Mouse (Mus musculus) frontal cortex, postnatal 14 days (tissue): Measurements from ENCODE around the gene Chchd1.
"Not testable (repeated sequence)": the region's sequence is repeated elsewhere in the genome, so short reads cannot be mapped to it uniquely, and the experiment has no call there.

Experiments used
- DNase-seq, 2 experiments: peaks; one replicate each; pipeline ENCODE4 v3.0.0; 2022; ENCODE audit warnings: low spot score in 2 of 2

Gene Chchd1

DNA sequence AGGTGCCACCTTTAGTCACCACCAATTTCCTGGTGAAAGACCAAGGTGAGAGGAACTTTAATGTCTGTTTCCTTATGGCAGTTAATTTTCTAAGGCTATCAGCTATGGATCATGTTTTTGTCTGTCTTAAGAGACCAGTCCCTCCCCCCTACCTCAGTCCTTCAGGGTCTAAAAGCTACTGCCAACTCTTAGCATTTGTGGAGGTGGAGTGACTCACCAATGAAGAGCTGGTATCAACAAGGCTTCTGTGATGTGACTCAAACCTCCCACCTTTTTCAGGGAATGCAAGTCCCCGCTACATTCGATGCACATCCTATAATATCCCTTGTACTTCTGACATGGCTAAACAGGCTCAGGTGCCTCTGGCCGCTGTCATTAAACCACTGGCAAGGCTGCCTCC lies 16.2 kb upstream of the Chchd1 start:
- DNase-seq: no peak

GRCm38 (mm10) chr14:20689009-20689408 lies 13.8 kb upstream of the Chchd1 start:
- no peak for DNase-seq

DNA sequence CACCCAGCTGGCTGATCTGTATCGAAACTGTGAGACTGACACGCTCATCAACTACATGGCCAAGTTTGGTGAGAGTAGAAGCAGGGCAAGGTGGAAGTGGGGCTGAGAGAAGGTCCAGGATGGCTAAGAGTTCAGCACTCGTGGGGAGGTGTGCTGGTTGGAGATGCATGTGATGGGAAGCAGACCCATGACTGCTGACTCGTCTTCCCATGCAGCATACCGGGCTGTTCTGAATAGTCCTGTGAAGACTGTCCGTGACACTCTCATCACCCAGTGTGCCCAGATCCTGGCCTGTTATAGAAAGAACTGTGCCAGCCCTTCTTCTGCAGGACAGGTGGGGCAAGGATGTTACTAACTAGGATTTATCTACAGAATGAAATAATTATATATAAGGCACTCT lies 11.0 kb upstream of the Chchd1 start:
- DNase-seq: no peak

DNA sequence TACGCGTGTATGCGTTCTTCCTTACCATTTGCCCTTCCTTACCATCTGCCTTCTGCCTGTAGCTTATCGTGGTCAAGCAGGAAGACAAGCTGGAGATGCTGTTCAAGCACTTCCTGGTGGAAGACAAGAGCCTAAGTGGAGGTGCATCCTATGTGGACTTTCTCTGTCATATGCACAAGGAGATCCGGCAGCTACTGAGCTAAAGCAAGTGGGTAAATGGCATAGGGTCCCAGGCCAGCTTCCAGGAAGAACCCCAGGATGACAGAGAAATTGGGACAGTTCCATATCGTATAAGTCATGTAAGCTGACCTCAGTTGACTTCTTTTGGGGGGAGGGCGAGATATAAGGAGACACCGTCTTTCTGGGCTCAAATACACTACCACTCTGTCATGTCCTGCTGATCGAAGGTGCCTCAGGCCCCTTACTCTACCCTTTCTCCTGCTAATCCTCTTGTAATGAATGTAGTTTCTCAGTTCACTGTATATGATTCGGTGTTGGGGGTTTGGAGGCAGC lies 9.2 kb upstream of the Chchd1 start:
- no peak for DNase-seq

DNA sequence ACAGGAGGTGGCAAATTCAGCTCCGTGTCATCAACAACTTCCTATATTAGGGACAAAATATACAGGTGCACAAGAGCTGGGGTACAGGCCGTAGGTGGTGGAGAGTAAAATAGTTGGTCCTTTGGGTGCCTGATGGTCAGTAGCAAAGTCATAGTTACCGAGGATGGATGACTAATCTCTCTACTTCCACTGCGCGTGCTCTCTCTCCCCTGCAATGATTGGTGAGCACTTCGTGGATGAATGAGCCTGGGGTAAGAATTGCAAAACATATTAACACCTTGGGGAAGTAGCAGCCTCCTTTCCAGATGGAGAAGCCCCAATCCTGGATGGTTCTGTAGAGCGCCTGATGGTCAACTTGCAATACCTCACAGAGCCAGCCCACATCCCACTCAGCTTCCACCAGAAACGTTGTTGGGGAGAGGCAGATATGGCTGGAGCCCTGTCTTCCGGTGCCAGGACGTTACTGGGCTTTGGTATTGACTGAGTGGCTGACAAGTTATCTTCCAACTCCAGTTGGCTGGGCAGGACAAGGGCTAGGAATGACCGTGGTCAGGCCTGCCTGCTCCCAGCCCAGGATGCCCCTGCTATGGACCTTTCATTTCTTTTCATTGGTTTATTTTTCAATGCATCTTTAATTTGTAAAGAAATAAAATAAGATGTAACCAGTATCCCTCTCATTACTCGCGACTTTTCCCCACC lies 8.5 kb upstream of the Chchd1 start:
- DNase-seq: no peak

DNA sequence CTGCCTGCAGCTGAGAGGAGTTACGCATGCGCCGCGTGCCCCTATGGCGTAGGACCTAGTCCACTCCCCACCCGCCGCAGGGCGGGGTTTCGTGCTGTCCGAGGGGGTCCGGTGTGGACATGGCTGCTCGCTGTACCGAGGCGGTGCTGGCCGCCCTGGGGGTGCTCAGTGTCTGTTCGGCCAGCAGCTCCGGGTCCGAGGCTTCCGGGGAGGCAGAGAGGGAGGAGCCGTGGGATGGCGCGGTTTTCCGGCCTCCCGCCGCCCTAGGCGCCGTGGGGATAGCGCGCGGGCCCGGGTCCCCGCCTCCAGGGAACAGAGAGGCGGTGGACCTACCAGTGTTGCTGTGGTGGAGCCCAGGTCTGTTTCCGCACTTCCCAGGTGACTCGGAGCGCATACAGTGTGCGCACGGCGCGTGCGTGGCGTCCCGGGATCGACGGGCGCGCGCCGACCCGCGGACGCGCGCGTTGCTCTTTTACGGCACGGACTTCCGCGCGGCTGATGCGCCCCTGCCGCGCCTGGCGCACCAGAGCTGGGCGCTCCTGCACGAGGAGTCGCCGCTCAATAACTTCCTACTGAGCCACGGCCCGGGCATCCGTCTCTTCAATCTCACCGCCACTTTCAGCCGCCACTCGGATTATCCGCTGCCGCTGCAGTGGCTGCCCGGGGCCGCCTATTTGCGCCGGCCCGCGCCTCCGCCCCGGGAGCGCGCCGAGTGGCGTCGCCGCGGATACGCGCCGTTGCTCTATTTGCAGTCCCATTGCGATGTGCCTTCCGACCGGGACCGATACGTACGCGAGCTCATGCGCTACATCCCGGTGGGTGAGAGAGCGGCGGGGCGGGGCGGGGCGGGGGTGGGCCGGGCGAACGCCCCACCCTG lies 7.7 kb upstream of the Chchd1 start, which contains the start of gene Fut11:
Gene Fut11 (plus strand): TSS at position 85 of the 877 bp plus-strand sequence.
- peak; percentile 80 to 82 for DNase-seq

DNA sequence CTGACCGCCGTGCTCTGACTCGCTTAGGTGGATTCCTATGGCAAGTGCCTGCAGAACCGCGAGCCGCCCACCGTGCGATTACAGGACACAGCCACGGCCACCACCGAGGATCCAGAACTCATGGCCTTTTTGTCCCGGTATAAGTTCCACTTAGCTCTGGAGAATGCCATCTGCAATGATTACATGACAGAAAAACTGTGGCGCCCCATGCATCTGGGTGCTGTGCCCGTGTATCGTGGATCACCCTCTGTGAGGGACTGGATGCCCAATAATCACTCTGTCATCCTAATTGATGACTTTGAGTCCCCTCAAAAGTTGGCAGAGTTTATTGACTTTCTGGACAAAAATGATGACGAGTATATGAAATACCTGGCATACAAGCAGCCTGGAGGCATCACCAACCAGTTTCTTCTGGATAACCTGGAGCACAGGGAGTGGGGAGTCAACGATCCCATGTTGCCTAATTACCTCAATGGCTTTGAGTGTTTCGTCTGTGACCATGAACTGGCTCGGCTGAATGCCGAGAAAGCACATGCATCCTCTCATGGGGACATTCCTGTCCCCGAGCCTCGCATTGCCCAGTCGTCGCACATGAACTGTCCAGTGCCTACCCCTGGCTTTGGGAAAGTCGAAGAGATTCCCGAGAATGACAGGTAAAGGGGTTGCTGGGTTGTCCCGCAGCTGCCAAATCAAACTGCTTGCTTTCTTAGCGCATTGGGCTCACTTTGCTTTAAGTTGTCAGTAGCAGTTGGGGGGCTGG lies 6.9 kb upstream of the Chchd1 start:
- peak in 1 of 2 experiments; percentile 23 for DNase-seq

GRCm38 (mm10) chr14:20696986-20697385 lies 5.8 kb upstream of the Chchd1 start:
- peak in 1 of 2 experiments; percentile 55 for DNase-seq

DNA sequence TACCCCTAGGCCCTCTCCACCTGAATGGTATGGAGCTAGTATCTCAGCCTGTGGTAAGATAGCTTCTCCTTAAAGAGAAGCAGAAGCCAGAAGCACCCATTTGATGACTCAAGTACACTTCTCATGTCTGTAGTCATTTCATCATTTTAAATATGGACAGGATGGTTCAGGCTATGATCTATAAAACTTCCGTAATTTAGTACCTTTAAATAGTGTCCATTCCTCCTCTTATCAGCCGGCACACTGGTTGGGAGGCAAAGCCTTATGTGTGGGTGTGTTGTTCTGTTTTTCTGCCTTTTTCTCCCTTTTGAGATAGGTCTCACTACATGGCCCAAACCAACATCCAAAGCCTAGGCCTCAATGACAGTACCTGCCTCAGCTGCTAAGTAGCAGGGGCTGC lies 4.3 kb upstream of the Chchd1 start:
- DNase-seq: no peak

- no peak for DNase-seq
Observed at GRCm38 (mm10) chr14:20700362-20700761, 2.4 kb upstream of the Chchd1 start.

DNA sequence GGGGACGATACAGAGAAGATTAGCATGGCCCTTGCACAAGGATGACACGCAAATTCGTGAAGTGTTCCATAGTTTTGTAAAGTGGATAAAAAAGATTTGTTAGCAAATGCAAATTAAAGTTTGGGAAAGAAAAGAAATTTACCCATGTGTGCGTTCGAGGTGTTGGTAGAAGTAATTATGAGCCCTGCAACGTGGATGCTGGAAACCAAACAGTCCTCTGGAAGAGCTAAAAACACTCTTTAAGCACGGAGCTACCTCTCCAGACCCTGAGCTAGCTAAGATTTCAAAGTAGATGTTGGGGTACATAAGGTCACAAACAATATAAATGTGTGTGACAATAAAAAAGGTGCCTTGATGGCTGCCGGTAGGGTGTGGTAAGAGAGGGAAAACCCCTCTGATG lies 1.3 kb upstream of the Chchd1 start:
- no peak for DNase-seq

DNA sequence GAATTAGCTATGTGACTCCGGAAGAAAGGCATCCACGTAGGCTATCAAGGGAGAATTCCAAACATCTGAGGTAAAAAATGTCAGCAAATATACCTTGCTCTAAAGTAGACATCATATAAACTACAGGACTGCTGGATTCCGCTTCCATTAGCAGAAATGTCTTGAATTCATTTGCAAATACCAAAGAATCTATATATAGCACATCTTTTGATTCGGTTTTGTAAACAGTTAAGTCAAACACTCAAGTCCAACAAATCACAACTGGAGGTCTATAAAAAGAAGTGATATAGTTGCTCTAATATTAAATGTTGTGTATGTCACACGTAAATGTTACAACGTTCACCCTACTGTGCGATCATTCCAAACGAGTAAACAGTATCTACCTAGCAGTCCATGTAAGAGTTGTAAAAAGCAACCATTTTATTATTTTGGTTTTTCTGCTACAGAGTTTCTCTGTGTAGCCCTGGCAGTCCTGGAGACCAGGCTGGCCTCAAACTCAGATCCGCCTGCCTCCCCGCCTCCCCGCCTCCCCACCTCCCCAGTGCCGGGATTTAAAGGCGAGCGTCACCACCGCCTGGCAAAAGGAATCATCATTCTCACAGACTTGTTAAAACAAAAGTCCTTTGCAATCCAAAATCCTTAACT lies 588 bp upstream of the Chchd1 start:
- DNase-seq: no peak

DNA sequence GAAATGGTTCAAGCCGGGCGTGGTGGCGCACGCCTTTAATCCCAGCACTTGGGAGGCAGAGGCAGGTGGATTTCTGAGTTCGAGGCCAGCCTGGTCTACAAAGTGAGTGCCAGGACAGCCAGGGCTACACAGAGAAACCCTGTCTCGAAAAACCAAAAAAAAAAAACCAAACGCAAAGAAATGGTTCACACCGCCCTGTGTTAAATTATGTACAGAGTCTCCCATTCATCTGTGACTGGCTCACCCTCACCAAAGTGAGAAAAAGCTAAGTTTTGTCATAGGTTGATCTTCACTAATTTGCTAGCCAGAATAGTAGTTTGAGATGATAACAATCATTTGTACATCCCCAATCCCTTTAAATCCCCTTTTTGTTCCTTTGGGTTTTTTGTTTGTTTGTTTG lies 655 bp downstream of the Chchd1 start:
- not testable (repeated sequence) for DNase-seq

DNA sequence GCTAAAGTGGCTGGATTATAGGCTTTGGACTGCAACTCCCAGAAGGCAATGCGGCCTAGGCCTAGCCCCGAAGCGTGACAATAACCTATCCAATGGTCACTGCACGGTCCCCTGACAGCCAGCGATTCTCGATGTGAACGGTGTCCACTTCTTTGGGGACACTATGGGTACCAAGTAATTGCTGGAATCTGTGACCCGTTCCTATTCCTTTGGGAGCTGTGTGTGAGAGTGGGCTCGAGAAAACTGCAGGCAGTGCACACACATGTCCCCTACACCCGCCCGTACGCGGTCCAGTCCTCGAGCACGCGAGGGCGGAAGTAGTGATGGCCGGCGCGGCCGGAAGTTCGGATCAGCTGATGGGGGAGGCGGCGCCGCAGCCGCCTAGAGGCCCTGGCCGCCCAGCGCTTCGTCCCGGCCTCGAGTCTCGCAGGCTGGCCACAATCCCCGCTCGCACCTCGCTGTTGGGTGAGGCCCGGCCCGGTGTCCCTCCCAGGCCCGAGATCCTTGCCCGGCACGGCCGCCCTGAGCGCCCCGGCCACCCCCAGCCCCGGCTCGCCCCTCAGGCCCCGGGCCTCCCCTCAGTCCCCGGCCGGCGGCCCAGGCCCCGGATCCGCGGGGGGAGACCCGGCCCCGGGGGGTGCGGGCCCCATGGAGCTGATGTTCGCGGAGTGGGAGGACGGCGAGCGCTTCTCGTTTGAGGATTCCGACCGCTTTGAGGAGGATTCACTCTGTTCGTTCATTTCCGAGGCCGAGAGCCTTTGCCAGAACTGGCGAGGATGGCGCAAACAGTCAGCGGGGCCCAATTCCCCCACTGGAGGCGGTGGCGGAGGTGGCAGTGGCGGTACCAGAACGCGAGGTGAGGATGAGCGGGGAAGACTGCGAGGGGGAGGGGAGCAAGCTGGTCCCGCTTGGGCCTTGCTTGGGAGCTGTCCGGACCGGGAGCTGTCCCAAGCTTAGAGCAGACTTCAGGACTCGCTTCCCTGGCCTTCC lies 4.7 kb downstream of the Chchd1 start, which contains the start of gene Zswim8:
Gene Zswim8 (plus strand): TSS at position 352 of the 990 bp plus-strand sequence.
- DNase-seq: peak; percentile 84 to 87

DNA sequence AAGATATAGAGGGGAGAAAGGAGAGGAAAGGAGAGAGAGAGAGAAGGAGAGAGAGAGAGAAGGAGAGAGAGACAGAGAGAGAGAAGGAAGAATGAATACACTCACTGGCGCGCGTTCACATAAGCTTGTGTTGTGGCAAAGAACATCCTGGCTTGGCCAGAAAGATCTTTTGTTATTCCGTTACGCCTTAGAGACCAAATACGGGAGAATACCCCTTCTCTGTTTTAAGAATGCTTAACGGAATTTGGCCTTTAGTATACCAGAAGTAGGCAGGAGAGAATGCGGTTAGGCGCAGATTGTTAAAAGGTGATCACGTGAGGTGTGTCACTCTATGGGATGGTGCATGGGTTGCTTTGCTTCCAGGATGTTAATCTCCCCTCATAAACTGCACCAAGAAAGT lies 5.4 kb downstream of the Chchd1 start:
- DNase-seq: no peak

DNA sequence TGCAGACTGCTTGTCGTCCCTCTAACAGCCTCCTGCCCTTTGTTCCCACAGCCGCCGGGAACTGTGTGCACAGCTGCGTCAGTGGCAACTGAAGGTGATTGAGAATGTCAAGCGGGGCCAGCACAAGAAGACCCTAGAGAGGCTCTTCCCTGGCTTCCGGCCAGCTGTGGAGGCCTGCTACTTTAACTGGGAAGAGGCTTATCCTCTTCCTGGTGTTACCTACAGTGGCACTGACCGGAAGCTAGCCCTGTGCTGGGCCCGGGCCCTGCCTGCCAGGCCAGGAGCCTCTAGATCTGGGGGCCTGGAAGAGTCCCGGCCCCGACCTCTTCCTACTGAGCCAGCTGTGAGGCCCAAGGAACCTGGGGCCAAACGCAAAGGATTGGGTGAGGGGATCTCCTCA lies 11.0 kb downstream of the Chchd1 start:
- no peak for DNase-seq

DNA sequence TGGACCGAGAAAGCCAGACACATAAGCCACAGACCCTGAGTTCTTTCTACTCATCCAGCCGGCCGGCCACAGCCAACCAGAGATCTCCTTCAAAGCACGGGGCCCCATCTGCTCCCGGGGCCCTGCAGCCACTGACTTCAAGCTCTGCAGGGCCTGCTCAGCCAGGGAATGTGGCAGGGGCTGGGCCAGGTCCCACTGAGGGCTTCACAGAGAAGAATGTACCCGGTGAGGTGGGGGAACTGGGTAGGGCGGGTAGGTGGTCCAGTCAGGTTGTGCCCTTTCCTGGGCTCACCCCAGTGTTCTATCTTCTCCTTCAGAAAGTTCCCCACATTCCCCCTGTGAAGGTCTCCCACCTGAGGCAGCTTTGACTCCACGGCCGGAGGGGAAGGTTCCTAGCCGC lies 15.6 kb downstream of the Chchd1 start:
- no peak for DNase-seq

DNA sequence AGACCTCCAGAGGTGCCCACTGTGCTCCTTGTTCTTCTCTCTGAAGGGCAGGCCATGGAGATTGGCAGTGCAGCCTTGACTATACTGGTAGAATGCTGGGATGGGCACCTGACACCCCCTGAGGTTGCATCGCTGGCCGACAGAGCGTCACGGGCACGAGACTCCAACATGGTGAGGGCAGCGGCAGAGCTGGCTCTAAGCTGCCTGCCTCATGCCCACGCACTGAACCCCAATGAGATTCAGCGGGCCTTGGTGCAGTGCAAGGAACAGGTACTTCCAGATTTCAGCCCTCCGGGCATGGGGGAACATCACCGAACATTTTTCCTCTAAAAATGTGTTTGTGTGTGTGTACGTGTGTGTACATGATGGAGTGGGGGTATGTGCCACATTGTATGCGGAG lies 17.0 kb downstream of the Chchd1 start:
- DNase-seq: no peak

DNA sequence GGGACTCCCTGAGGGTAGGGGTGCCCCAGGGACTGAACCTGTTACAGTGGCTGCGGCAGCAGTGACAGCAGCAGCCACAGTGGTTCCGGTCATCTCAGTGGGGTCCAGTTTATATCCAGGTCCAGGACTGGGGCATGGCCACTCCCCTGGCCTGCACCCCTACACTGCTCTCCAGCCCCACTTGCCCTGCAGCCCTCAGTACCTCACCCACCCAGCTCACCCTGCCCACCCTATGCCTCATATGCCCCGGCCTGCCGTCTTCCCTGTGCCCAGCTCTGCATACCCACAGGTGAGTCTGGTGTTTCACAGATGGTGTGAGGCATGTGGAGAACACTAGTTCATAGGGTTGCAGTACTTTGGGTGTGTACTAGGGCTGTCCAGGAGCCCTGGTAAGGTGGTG lies 18.6 kb downstream of the Chchd1 start:
- DNase-seq: no peak

GRCm38 (mm10) chr14:20723006-20723405 lies 20.2 kb downstream of the Chchd1 start:
- DNase-seq: no peak
